Mouse (Mus musculus) neural tube, embryonic 11.5 days (tissue): ENCODE measurements at regions not wholly inside any gene's neighbourhood (a gene's known extent, or its start where the extent isn't known, plus 50 kb on each side); places are given as distances from the start of the nearest gene placed in this dataset.

Experiments used
- ATAC-seq: fragments of 200-750 bp; cut with Nextera tagmentation; 2 replicates; pipeline ENCODE4 v1.8.0; 2017; ENCODE audit warnings: moderate number of reproducible peaks, mild to moderate bottlenecking, moderate TSS enrichment, moderate library complexity; ENCODE audit not compliant: insufficient read depth, low FRiP score, low TSS enrichment
- DNase-seq: peaks from one replicate; pipeline ENCODE4 v3.0.0-alpha.2; 2015; ENCODE audit warnings: low spot score
- H3K27ac ChIP-seq: fragments of 300-500 bp; sonication (generic); 2 replicates; pipeline ENCODE4 v1.5.1; 2014; ENCODE audit warnings: low read depth, mild to moderate bottlenecking, low read length
- H3K27me3 ChIP-seq: fragments of 300-500 bp; sonication (generic); 2 replicates; pipeline ENCODE4 v1.6.1; 2014; ENCODE audit warnings: mild to moderate bottlenecking, low read length, mixed read lengths; ENCODE audit not compliant: control insufficient read depth, insufficient read depth
- H3K36me3 ChIP-seq: fragments of 300-500 bp; sonication (generic); 2 replicates; pipeline ENCODE4 v1.6.1; 2014; ENCODE audit warnings: mild to moderate bottlenecking, low read length, moderate library complexity, mixed read lengths; ENCODE audit not compliant: control insufficient read depth, insufficient read depth
- H3K4me1 ChIP-seq: fragments of 300-500 bp; sonication (generic); 2 replicates; pipeline ENCODE4 v1.6.1; 2014; ENCODE audit warnings: low read length, mixed read lengths; ENCODE audit not compliant: control insufficient read depth, insufficient read depth
- H3K4me2 ChIP-seq: fragments of 300-500 bp; sonication (generic); 2 replicates; pipeline ENCODE4 v1.6.1; 2014; ENCODE audit warnings: low read depth, mild to moderate bottlenecking, moderate library complexity
- H3K4me3 ChIP-seq: fragments of 300-500 bp; sonication (generic); 2 replicates; pipeline ENCODE4 v1.5.1; 2014; ENCODE audit warnings: low read depth, low read length
- H3K9ac ChIP-seq: fragments of 300-500 bp; sonication (generic); 2 replicates; pipeline ENCODE4 v1.6.1; 2014; ENCODE audit warnings: mild to moderate bottlenecking, low read length
- H3K9me3 ChIP-seq: fragments of 300-500 bp; sonication (generic); 2 replicates; pipeline ENCODE4 v1.6.1; 2016; ENCODE audit warnings: low read length; ENCODE audit not compliant: control insufficient read depth
- WGBS: fragments of 180-500 bp; shearing (Covaris S2); extraction: QIAGEN DNeasy Blood & Tissue Kit; methylation state at CpG from one replicate; pipeline ENCODE4 v1.1.7; 2014; 5-methylcytosine and 5-hydroxymethylcytosine counted together

- WGBS: 93% methylated on average over 9 of the region's 9 CpGs
- no peak for ATAC-seq
- no peak for DNase-seq
- Histone ChIP-seq H3K4me2 (no peak overlapping the region), H3K27ac (no peak overlapping the region), H3K9me3 (no peaks in the 10 kb centered on the region), H3K9ac (no peak overlapping the region), H3K4me3 (no peak overlapping the region), H3K36me3 (no peaks in the 10 kb centered on the region), H3K4me1 (no peaks in the 10 kb centered on the region), H3K27me3 (no peaks in the 10 kb centered on the region)
Measured at GRCm38 (mm10) chr1:119234449-119234848, 181.0 kb upstream of the Gli2 start.

GRCm38 (mm10) chr1:119226996-119227395 lies 173.6 kb upstream of the Gli2 start:
- no peak overlapping the region for H3K27ac ChIP-seq
- no peaks in the 10 kb centered on the region for H3K4me1 ChIP-seq
- WGBS: 82% methylated on average over 2 of the region's 2 CpGs
- H3K4me2 ChIP-seq: no peak overlapping the region
- no peak overlapping the region for H3K4me3 ChIP-seq
- H3K27me3 ChIP-seq: no peaks in the 10 kb centered on the region
- ATAC-seq (no peak), DNase-seq (no peak)
- H3K36me3 ChIP-seq: no peaks in the 10 kb centered on the region
- H3K9me3 ChIP-seq: no peaks in the 10 kb centered on the region
- no peak overlapping the region for H3K9ac ChIP-seq

GRCm38 (mm10) chr1:119223876-119224275 lies 170.5 kb upstream of the Gli2 start:
- Histone ChIP-seq H3K27me3 (no peaks in the 10 kb centered on the region), H3K4me3 (no peak overlapping the region), H3K4me2 (no peak overlapping the region), H3K36me3 (no peaks in the 10 kb centered on the region), H3K9ac (no peak overlapping the region), H3K4me1 (no peaks in the 10 kb centered on the region), H3K27ac (no peak overlapping the region), H3K9me3 (no peaks in the 10 kb centered on the region)
- DNase-seq: no peak
- ATAC-seq: no peak
- WGBS: 90% methylated on average over 8 of the region's 8 CpGs

GRCm38 (mm10) chr1:119221901-119222300 lies 168.5 kb upstream of the Gli2 start:
- no peaks in the 10 kb centered on the region for H3K27me3 ChIP-seq
- H3K4me3 ChIP-seq: no peak overlapping the region
- no peak overlapping the region for H3K4me2 ChIP-seq
- WGBS: 84% methylated on average over 6 of the region's 6 CpGs
- no peaks in the 10 kb centered on the region for H3K36me3 ChIP-seq
- H3K27ac ChIP-seq: no peak overlapping the region
- H3K9ac ChIP-seq: no peak overlapping the region
- DNase-seq: no peak
- no peaks in the 10 kb centered on the region for H3K4me1 ChIP-seq
- no peak for ATAC-seq
- H3K9me3 ChIP-seq: no peaks in the 10 kb centered on the region

DNA sequence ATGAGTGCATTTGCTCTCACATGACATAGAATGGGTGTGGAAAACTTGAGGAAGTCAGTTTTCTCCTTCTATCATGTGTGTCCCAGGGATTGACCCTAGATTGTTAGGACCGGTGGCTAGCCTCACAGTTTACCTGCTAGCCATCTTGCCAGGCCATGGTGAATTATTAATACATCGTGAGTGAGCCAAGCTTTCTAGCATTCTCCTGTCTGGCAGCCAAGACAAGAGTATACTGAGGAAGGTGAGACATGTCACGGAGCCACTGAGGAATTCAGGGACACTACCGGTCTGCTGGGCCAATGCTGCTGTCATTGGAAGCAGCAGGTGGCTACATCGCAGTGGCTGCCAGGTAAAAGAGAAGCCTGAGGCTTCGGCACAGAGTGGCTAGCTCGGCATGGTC lies 167.6 kb upstream of the Gli2 start:
- Histone ChIP-seq H3K4me1 (no peaks in the 10 kb centered on the region), H3K36me3 (no peaks in the 10 kb centered on the region), H3K9ac (no peak overlapping the region), H3K4me2 (no peak overlapping the region), H3K27ac (no peak overlapping the region), H3K9me3 (no peaks in the 10 kb centered on the region), H3K4me3 (no peak overlapping the region), H3K27me3 (no peaks in the 10 kb centered on the region)
- no peak for DNase-seq
- WGBS: 82% methylated on average over 7 of the region's 7 CpGs
- ATAC-seq: no peak

- no peak for DNase-seq
- H3K9ac ChIP-seq: no peak overlapping the region
- H3K4me2 ChIP-seq: no peak overlapping the region
- no peaks in the 10 kb centered on the region for H3K27me3 ChIP-seq
- WGBS: 89% methylated on average over 10 of the region's 10 CpGs
- no peaks in the 10 kb centered on the region for H3K4me1 ChIP-seq
- no peak overlapping the region for H3K4me3 ChIP-seq
- H3K36me3 ChIP-seq: no peaks in the 10 kb centered on the region
- no peak for ATAC-seq
- H3K27ac ChIP-seq: no peak overlapping the region
- H3K9me3 ChIP-seq: no peaks in the 10 kb centered on the region
Measured at GRCm38 (mm10) chr1:119219817-119220216, 166.4 kb upstream of the Gli2 start.

GRCm38 (mm10) chr1:119217387-119217786 lies 164.0 kb upstream of the Gli2 start:
- no peak for DNase-seq
- WGBS: 68% methylated on average over 4 of the region's 4 CpGs

GRCm38 (mm10) chr1:119209607-119210007 lies 156.2 kb upstream of the Gli2 start:
- Histone ChIP-seq H3K27ac (no peak overlapping the region), H3K4me1 (no peaks in the 10 kb centered on the region), H3K9ac (no peak overlapping the region), H3K9me3 (no peaks in the 10 kb centered on the region), H3K4me2 (no peak overlapping the region), H3K27me3 (no peaks in the 10 kb centered on the region), H3K4me3 (no peak overlapping the region), H3K36me3 (no peaks in the 10 kb centered on the region)
- DNase-seq (no peak), ATAC-seq (no peak)
- 66% methylated on average over 7 of the region's 7 CpGs for whole genome bisulfite sequencing

More at GRCm38 (mm10) chr1:119217387-119217786, 164.0 kb upstream of the Gli2 start:
- H3K9me3 ChIP-seq: no peaks in the 10 kb centered on the region
- no peaks in the 10 kb centered on the region for H3K36me3 ChIP-seq
- no peak overlapping the region for H3K27ac ChIP-seq
- H3K9ac ChIP-seq: no peak overlapping the region
- H3K4me3 ChIP-seq: no peak overlapping the region
- no peaks in the 10 kb centered on the region for H3K4me1 ChIP-seq
- H3K4me2 ChIP-seq: no peak overlapping the region
- H3K27me3 ChIP-seq: no peaks in the 10 kb centered on the region
- no peak for ATAC-seq

DNA sequence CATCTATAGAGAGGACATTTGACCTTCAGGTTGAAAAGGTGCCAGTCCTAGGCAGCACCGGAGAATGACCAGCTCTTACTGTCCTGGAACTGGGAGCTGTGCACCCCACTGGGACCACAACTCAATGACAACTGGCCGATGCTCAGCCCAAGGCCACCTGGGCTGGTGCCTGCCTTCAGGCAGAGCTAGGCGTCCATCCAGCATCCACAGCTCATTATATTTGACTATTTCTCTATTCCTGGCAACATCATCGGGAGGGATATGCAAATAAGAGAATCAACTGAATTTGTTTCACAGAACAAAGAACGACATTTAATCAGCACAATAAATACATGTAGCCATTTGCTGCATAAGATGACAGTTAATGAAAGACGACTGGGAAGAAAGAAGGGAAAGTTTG lies 149.0 kb upstream of the Gli2 start:
- Histone ChIP-seq H3K9ac (no peak overlapping the region), H3K9me3 (no peaks in the 10 kb centered on the region), H3K4me2 (no peak overlapping the region), H3K4me1 (no peaks in the 10 kb centered on the region), H3K27me3 (no peaks in the 10 kb centered on the region), H3K36me3 (no peaks in the 10 kb centered on the region), H3K27ac (no peak overlapping the region), H3K4me3 (no peak overlapping the region)
- no peak for ATAC-seq
- no peak for DNase-seq
- 80% methylated on average over 6 of the region's 6 CpGs for WGBS
